Mouse (Mus musculus) lung, adult 2 months (tissue): Measurements from ENCODE around the gene Ncoa7.

Source experiments
- CTCF ChIP-seq: fragments of 200-500 bp; IDR thresholded peaks from 2 replicates; pipeline ENCODE4 v1.5.1; 2011; ENCODE audit warnings: mild to moderate bottlenecking, low read length, control low read depth; ENCODE audit not compliant: insufficient read depth
- POLR2A ChIP-seq: fragments of 200-500 bp; IDR thresholded peaks from 2 replicates; pipeline ENCODE4 v1.6.1; 2011; ENCODE audit warnings: low read depth, mild to moderate bottlenecking, control low read depth, low read length, borderline replicate concordance; ENCODE audit errors: extremely low read depth

- TF ChIP-seq POLR2A (no peak), CTCF (no peak)
Measured at GRCm38 (mm10) chr10:30789521-30789920, 13.6 kb downstream of the Ncoa7 start.
